Mouse (Mus musculus) G1E (cell line): ENCODE measurements around the gene Scube2.

Source experiments
- CTCF ChIP-seq: IDR thresholded peaks from 2 replicates; pipeline ENCODE4 v1.5.1; 2012; ENCODE audit warnings: low read depth, low read length, inconsistent platforms, mixed read lengths
- POLR2AphosphoS5 ChIP-seq: IDR thresholded peaks from 2 replicates; pipeline ENCODE4 v1.6.1; 2012; ENCODE audit warnings: low read depth, low read length, inconsistent platforms; ENCODE audit not compliant: insufficient replicate concordance
- TAL1 ChIP-seq: conservative IDR thresholded peaks from 2 replicates; pipeline ENCODE4 v1.6.1; 2012; ENCODE audit warnings: low read depth, low read length, inconsistent platforms, mixed read lengths

GRCm38 (mm10) chr7:109882574-109882973 is 17.1 kb upstream of the Scube2 start:
- TF ChIP-seq CTCF = no peak
- no peak for TF ChIP-seq POLR2AphosphoS5
- no peak for TF ChIP-seq TAL1
